Mouse (Mus musculus): ENCODE results near the gene Acbd3. TPM values are rescaled to one million over a fixed set of nuclear protein-coding genes. Genes with fewer than 3 reads are reported as not detected.

Acbd3 gene
- polyA plus RNA-seq, 1 experiment = 44.8 TPM

GRCm38 (mm10) chr1:180776494-180776893, 50.7 kb downstream of the Acbd3 start:
- no peaks in the 10 kb centered on the region for H3K4me1 ChIP-seq (ENCODE audit: control insufficient read depth, insufficient read depth, low read length)
- TF ChIP-seq EP300 (IDR thresholded peaks at IDR 0.05; ENCODE audit: insufficient read depth, low read depth, low read length) = no peak
- no peak for TF ChIP-seq POLR2A (IDR thresholded peaks at IDR 0.05; ENCODE audit: insufficient read depth, low read length)
- no peak for TF ChIP-seq CTCF (IDR thresholded peaks at IDR 0.05; ENCODE audit: low read depth, low read length)
- 0 out of 2 replicates have a peak overlapping the region, but pooled peaks have one; percentile 76 for H3K9ac ChIP-seq (ENCODE audit: low read depth, poor library complexity, severe bottlenecking)
- H3K27me3 ChIP-seq (ENCODE audit: control insufficient read depth, insufficient read depth, low read length, poor library complexity, severe bottlenecking) = no peaks in the 10 kb centered on the region
- H3K27ac ChIP-seq (ENCODE audit: insufficient read depth, low read length) = no peak overlapping the region
- H3K9me3 ChIP-seq (replicated peaks; ENCODE audit: control insufficient read depth, insufficient read depth, low read length, poor library complexity, severe bottlenecking) = no peaks in the 10 kb centered on the region; the same call in 1 of the 2 replicates
- H3K36me3 ChIP-seq (ENCODE audit: control insufficient read depth, insufficient read depth, low read length, poor library complexity, severe bottlenecking) = no peaks in the 10 kb centered on the region
- no peak overlapping the region for H3K4me3 ChIP-seq (ENCODE audit: low read depth, low read length)

DNA sequence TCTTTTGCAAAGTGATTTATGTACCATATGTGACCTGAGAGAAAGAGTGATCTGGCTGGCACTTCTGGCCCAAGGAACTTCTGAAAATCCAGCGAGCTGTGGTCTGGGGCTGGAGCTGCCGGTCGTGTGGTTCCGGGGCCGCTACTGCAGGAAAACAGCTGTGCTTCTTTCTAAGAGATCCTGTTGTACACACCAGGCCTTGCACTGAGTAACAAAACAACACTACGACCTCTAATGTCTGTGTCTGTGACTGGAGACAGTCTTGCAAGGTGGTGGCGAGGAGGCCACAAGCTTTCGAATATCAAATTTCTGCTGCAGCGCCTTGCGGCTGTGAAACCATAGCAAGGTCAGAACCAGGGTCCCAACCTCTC, 51.4 kb downstream of the Acbd3 start:
- Histone ChIP-seq H3K27ac (ENCODE audit: insufficient read depth, low read length) (peak overlapping the region; percentile 51), H3K4me1 (ENCODE audit: control insufficient read depth, insufficient read depth, low read length) (no peaks in the 10 kb centered on the region), H3K27me3 (ENCODE audit: control insufficient read depth, insufficient read depth, low read length, poor library complexity, severe bottlenecking) (no peaks in the 10 kb centered on the region), H3K36me3 (ENCODE audit: control insufficient read depth, insufficient read depth, low read length, poor library complexity, severe bottlenecking) (no peaks in the 10 kb centered on the region), H3K9ac (ENCODE audit: low read depth, poor library complexity, severe bottlenecking) (peak overlapping the region; percentile 76), H3K9me3 (replicated peaks; ENCODE audit: control insufficient read depth, insufficient read depth, low read length, poor library complexity, severe bottlenecking) (no peaks in the 10 kb centered on the region; the same call in 1 of the 2 replicates), H3K4me3 (ENCODE audit: low read depth, low read length) (peak overlapping the region; percentile 88)
- TF ChIP-seq POLR2A (IDR thresholded peaks at IDR 0.05; ENCODE audit: insufficient read depth, low read length) (no peak), EP300 (IDR thresholded peaks at IDR 0.05; ENCODE audit: insufficient read depth, low read depth, low read length) (no peak), CTCF (IDR thresholded peaks at IDR 0.05; ENCODE audit: low read depth, low read length) (no peak)

DNA sequence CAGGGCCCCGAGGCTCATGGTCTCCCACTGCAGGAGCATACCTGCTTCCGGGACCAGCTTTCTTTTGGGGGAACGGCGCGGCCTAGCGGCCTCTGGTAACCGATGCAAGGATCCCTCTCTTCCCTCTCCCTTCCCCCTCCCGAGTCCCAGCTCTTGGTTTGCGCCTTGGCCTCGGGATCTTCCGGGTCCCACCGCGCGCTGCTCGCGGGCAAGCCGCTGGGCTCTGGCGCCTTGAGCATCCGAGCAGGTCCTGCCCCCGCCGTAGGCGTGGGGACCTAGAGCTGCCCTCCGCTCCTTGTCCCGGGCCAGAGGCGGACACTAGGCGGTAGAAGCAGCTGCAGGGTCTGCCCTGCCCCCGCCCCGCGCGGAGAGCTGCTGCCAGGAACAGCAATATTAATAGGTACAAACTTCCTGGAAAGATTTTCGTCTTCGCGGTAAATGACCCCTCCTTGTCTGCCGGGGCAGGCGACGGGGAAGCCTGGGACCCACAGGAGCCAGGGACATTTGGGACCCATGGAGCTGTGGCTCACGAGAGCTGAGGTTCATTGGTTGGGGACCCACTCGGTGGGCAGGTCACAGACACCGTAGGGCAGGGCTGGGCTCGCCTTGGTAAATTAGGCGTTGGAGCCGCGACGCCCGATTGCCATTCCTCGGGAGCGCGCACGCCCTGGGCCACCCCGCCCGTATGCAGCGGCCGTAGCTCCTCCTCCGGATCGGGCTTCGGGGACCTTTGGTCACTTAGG, 52.0 kb downstream of the Acbd3 start:
- peak overlapping the region; percentile 76 for H3K9ac ChIP-seq (ENCODE audit: low read depth, poor library complexity, severe bottlenecking)
- no peaks in the 10 kb centered on the region for H3K9me3 ChIP-seq (replicated peaks; ENCODE audit: control insufficient read depth, insufficient read depth, low read length, poor library complexity, severe bottlenecking)
- H3K27ac ChIP-seq (ENCODE audit: insufficient read depth, low read length) = peak overlapping the region; percentile 17; the same call in 1 of the 2 replicates
- H3K4me3 ChIP-seq (ENCODE audit: low read depth, low read length) = peak overlapping the region; percentile 88
- no peaks in the 10 kb centered on the region for H3K4me1 ChIP-seq (ENCODE audit: control insufficient read depth, insufficient read depth, low read length)
- TF ChIP-seq EP300 (IDR thresholded peaks at IDR 0.05; ENCODE audit: insufficient read depth, low read depth, low read length) (0 out of 2 replicates have a peak, but pooled peaks have one; percentile 31), CTCF (IDR thresholded peaks at IDR 0.05; ENCODE audit: low read depth, low read length) (peak; percentile 54), POLR2A (IDR thresholded peaks at IDR 0.05; ENCODE audit: insufficient read depth, low read length) (no peak)
- no peaks in the 10 kb centered on the region for H3K36me3 ChIP-seq (ENCODE audit: control insufficient read depth, insufficient read depth, low read length, poor library complexity, severe bottlenecking)
- no peaks in the 10 kb centered on the region for H3K27me3 ChIP-seq (ENCODE audit: control insufficient read depth, insufficient read depth, low read length, poor library complexity, severe bottlenecking)

- Histone ChIP-seq H3K9ac (ENCODE audit: low read depth, poor library complexity, severe bottlenecking) (peak overlapping the region; percentile 76), H3K4me3 (ENCODE audit: low read depth, low read length) (peak overlapping the region; percentile 88), H3K27me3 (ENCODE audit: control insufficient read depth, insufficient read depth, low read length, poor library complexity, severe bottlenecking) (no peaks in the 10 kb centered on the region), H3K9me3 (replicated peaks; ENCODE audit: control insufficient read depth, insufficient read depth, low read length, poor library complexity, severe bottlenecking) (no peaks in the 10 kb centered on the region), H3K36me3 (ENCODE audit: control insufficient read depth, insufficient read depth, low read length, poor library complexity, severe bottlenecking) (no peaks in the 10 kb centered on the region), H3K4me1 (ENCODE audit: control insufficient read depth, insufficient read depth, low read length) (no peaks in the 10 kb centered on the region), H3K27ac (ENCODE audit: insufficient read depth, low read length) (no peak overlapping the region)
- TF ChIP-seq EP300 (IDR thresholded peaks at IDR 0.05; ENCODE audit: insufficient read depth, low read depth, low read length) (no peak), POLR2A (IDR thresholded peaks at IDR 0.05; ENCODE audit: insufficient read depth, low read length) (no peak), CTCF (IDR thresholded peaks at IDR 0.05; ENCODE audit: low read depth, low read length) (no peak)
Measured at GRCm38 (mm10) chr1:180778403-180778754, 52.5 kb downstream of the Acbd3 start.

GRCm38 (mm10) chr1:180778941-180779340, 53.1 kb downstream of the Acbd3 start:
- Histone ChIP-seq H3K4me1 (ENCODE audit: control insufficient read depth, insufficient read depth, low read length) (no peaks in the 10 kb centered on the region), H3K4me3 (ENCODE audit: low read depth, low read length) (0 out of 2 replicates have a peak overlapping the region, but pooled peaks have one; percentile 3), H3K27ac (ENCODE audit: insufficient read depth, low read length) (no peak overlapping the region), H3K27me3 (ENCODE audit: control insufficient read depth, insufficient read depth, low read length, poor library complexity, severe bottlenecking) (no peaks in the 10 kb centered on the region), H3K36me3 (ENCODE audit: control insufficient read depth, insufficient read depth, low read length, poor library complexity, severe bottlenecking) (no peaks in the 10 kb centered on the region), H3K9ac (ENCODE audit: low read depth, poor library complexity, severe bottlenecking) (no peak overlapping the region), H3K9me3 (replicated peaks; ENCODE audit: control insufficient read depth, insufficient read depth, low read length, poor library complexity, severe bottlenecking) (no peaks in the 10 kb centered on the region)
- TF ChIP-seq EP300 (IDR thresholded peaks at IDR 0.05; ENCODE audit: insufficient read depth, low read depth, low read length) (no peak), POLR2A (IDR thresholded peaks at IDR 0.05; ENCODE audit: insufficient read depth, low read length) (no peak), CTCF (IDR thresholded peaks at IDR 0.05; ENCODE audit: low read depth, low read length) (no peak)

DNA sequence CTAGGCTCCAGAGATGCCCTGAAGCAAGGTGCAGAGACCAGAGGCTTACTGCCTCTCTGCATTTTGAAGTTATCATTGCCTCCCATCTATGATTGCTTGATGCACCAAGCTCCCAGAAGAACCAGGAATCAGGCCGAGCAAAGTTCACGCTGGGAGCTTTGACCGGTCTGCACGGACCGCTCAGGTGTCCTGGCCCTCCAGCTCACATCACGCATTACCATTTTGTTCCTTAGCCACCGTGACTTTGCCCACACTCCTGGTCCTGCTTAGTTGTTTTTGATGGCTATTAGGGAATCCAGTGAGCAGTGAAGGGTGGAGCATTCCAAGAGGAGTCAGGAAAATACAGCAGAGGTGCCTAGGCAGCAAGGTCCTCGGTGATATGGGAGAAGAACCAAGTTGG, 54.4 kb downstream of the Acbd3 start:
- Histone ChIP-seq H3K9me3 (replicated peaks; ENCODE audit: control insufficient read depth, insufficient read depth, low read length, poor library complexity, severe bottlenecking) (no peaks in the 10 kb centered on the region), H3K9ac (ENCODE audit: low read depth, poor library complexity, severe bottlenecking) (no peak overlapping the region), H3K27me3 (ENCODE audit: control insufficient read depth, insufficient read depth, low read length, poor library complexity, severe bottlenecking) (no peaks in the 10 kb centered on the region), H3K27ac (ENCODE audit: insufficient read depth, low read length) (no peak overlapping the region), H3K4me1 (ENCODE audit: control insufficient read depth, insufficient read depth, low read length) (no peaks in the 10 kb centered on the region), H3K4me3 (ENCODE audit: low read depth, low read length) (no peak overlapping the region), H3K36me3 (ENCODE audit: control insufficient read depth, insufficient read depth, low read length, poor library complexity, severe bottlenecking) (no peaks in the 10 kb centered on the region)
- TF ChIP-seq EP300 (IDR thresholded peaks at IDR 0.05; ENCODE audit: insufficient read depth, low read depth, low read length) (no peak), CTCF (IDR thresholded peaks at IDR 0.05; ENCODE audit: low read depth, low read length) (no peak), POLR2A (IDR thresholded peaks at IDR 0.05; ENCODE audit: insufficient read depth, low read length) (no peak)

Data from ES-Bruce4 (cell line).